Mouse (Mus musculus): ENCODE measurements around the gene Cercam.
"Not testable (repeated sequence)": the region's sequence is repeated elsewhere in the genome, so short reads cannot be mapped to it uniquely, and the experiment has no call there.

Cercam gene

GRCm38 (mm10) chr2:29855585-29856210, 13.3 kb upstream of the Cercam start:
- no peak for DNase-seq

DNA sequence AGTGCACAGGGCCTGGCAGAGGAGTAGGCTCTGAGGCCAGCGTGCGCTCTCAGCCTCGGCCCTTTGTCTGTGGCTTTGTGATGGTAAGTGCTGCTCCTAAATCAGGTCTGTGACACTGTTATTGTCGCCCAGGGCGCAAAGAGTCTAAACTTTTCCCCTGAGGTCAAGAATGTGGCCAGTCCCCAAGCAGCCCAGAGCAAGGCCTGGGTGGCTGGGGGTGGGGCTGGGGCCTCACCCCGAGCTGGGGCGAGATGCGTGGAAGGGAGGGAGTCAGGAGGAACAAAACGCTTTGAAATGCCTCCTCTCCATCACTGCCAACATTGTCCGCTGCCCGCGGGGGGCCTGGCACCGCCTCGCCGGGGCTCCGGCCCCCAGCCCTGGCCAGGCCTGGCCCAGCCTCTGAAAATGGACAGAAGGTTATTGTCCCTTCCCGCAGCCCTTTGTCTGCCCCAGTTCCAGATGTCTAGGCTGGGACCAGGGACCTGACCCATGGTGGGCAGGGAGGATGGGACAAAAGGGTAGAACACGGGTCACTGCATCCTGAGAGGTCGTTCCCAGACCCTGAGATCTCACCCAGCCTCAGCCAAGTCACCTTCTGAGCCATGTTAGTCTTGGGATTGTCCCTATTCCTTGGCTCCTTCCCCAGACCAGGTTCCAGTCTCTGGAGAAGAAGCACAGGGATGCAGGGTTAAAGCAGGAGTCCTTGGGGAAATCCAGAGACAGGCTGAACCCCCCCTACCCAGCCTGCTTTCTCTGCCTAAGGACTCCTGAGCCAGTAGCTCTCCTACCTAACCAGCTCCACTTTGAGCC, 12.3 kb upstream of the Cercam start:
- no peak for DNase-seq

DNA sequence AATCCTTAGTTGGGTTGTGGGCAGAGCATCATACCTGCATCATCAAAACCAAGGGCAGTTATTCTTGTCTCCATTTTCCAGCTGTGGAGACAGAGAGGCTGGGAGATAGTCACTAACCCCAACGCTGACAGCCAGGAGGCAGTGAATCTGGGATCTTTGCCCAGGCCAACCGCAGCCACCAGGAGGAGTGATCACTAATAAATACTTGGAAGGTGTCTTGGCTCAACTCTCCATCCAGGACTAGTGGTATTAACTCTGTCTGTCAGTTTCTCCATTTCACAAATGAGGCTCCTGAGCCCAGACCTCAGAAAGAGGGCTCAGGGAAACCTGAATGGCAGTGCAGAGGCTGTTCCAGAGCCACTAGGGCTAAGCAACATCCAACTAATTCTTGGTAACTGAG, 11.6 kb upstream of the Cercam start:
- no peak for DNase-seq

DNA sequence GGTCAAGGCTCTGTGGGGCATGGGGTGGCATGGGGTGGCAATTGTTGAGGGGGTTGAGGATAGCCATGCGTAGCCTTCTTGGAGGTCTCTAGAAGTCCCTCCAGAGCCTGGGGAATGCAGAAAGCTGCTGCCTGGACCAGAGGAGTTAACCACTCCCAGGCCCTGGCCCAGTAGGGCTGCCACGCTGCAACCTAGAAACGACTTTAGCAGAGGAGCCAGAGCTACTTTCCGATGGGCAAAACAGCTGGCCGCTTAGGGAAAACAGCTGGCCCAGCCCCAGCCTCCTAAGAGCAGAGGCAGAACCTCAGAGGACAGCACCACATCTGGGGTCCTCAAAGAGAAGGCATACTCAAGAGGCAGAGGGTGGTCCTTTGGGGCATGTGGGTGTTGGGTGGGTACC, 11.0 kb upstream of the Cercam start:
- no peak for DNase-seq

DNA sequence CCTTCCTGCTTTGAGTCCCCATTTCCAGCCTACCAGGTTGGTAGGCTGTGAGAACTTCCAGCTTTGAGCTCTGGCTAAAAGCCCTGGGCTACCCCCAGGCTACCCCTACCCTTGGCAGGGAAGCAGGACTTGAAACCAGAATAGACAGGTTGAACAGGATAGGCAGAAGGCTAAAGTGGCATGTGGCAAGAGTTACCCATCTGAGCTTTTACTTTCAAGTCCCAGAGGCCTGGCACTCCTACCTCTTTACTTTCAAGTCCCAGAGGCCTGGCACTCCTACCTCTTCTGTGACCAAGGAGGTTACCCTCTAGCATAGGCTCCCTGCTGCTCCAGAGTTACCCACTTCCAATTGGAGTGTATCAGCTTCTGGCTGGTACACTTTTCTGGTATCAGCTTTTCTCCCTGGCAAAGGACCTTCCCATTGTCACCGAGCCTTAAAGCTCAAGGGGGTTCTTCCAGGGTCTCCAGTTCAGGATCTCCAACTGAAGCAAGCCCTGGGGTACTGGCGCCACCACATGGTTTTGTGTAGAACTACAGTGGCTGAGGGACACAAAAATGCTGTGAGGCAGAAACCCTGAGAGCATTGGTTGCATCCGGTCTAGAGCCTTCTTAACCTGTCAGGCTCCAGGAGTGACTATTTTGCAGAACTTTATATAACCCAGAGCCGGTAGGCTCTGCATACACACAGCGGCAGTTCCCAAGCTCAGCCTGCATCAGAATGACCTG, 10.1 kb upstream of the Cercam start:
- DNase-seq: peak; percentile 44

DNA sequence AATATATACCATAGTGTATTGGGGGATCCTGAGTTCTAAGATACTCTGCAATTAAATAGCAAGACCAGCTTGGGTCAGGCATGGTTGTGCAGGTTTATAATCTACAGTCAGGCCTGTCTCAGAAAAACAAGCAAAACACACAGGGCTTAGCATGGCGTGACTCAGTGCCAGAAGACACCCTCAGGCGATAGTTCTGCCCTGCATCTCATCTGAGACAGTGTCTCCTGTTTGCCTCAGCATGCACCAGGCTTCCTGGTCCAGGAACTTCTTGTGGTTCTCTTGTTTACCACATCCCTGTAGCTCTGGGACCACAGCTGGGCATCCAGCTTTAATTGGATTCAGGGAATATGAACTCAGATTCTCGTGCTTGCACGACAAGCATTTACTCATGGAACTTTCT, 3.8 kb upstream of the Cercam start:
- no peak for DNase-seq

DNA sequence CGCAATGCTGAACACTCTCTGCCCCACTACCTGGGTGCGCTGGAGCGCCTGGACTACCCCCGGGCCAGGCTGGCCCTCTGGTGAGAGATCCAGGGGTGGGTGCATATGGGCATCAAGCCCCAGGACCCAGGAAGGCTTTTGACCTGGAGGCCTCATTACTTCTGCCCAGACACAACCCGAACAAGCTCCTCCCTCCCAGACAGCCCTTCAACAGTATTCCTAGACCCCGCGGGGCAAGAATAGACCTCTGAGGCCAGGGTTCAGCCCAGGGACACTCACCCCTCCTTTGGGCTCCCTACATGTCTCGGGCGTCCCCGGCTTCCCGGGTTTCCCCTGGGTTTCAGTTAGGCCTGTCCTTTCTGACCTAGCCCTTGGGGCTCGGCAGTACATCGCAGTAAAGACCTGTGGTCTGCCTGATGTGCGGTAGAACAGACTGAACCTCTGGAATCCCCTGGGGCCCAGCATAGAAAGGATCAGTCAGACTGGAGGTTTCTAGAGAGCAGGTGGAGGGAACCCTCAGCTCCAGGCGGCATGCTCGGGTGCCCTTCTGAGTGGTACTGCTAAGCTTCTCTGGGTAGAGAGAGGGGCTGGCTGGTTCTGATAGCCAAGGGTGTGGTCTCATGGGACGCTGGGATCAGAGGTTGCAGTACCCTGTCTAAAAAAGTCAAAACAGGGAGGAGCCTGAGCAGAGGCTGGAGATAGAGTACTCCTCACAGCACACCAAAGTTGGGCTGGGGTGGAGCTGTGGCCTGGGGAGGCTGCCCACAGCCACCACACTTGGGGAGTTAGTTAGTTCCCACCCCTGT, 885 bp downstream of the Cercam start:
- no peak for DNase-seq

DNA sequence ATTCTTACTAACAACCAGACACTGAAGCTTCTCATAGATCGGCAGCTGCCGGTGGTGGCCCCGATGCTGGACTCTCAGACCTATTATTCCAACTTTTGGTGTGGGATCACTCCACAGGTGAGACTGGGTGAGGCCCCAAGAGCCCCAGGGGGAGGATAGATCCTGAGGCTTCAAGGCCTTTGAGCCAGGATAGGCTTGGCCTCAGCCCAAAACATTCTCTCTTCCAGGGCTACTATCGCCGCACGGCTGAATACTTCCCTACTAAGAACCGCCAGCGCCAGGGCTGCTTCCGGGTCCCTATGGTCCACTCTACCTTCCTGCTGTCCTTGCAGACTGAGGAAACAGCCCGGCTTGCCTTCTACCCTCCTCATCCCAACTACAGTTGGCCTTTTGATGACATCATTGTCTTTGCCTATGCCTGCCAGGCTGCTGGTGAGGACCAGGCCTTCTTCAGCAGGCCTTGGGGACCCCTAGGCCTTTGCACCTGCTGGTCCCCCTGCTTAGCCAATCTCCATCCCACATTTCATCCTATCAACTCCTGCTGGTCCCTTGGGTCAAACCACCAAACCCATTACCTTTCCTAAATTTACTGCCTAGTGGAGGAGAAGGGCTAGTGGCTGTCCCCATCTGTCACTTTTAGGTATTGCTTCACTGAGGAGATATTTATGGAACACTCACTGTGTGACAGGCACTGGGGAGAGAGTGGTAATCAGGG, 3.8 kb downstream of the Cercam start:
- DNase-seq: no peak

- DNase-seq: no peak
Measured at GRCm38 (mm10) chr2:29873801-29874200, 4.8 kb downstream of the Cercam start.

GRCm38 (mm10) chr2:29878061-29878460, 9.1 kb downstream of the Cercam start:
- DNase-seq: no peak

- DNase-seq: no peak
Measured at GRCm38 (mm10) chr2:29879191-29879590, 10.2 kb downstream of the Cercam start.

- DNase-seq: no peak
Measured at GRCm38 (mm10) chr2:29879964-29880830, 11.2 kb downstream of the Cercam start.

- DNase-seq: not testable (repeated sequence)
Measured at GRCm38 (mm10) chr2:29886659-29887292, 17.8 kb downstream of the Cercam start.

- DNase-seq: peak; percentile 100
Measured at GRCm38 (mm10) chr2:29889066-29889944, 20.3 kb downstream of the Cercam start, which contains the start of gene Odf2. TSS of gene Odf2 (plus strand) at chr2:29889221.

GRCm38 (mm10) chr2:29889991-29890833, 21.2 kb downstream of the Cercam start:
- DNase-seq: peak; percentile 92

- no peak for DNase-seq
Measured at GRCm38 (mm10) chr2:29891773-29892172, 22.8 kb downstream of the Cercam start.

GRCm38 (mm10) chr2:29896071-29896470, 27.1 kb downstream of the Cercam start:
- no peak for DNase-seq

GRCm38 (mm10) chr2:29897366-29897765, 28.4 kb downstream of the Cercam start:
- DNase-seq: no peak

GRCm38 (mm10) chr2:29898081-29898480, 29.1 kb downstream of the Cercam start:
- no peak for DNase-seq

Measured in kidney, postnatal 14 days (tissue).